Mouse (Mus musculus) stomach, postnatal 0 days (tissue): ENCODE data around the gene Ccrl2. TPM values are rescaled to one million over a fixed set of nuclear protein-coding genes. Genes with fewer than 3 reads are reported as not detected.
A peak's percentile ranks its signal among the peaks of the same experiment; 100 is the strongest.

ENCODE experiments used
- ATAC-seq: fragments of 200-750 bp; cut with Nextera tagmentation; 2 replicates; pipeline ENCODE4 v1.8.0; 2017; ENCODE audit not compliant: low FRiP score, low TSS enrichment
- DNase-seq: peaks from one replicate; pipeline ENCODE4 v3.0.0-alpha.2; 2016; ENCODE audit warnings: low spot score
- H3K27ac ChIP-seq: fragments of 300-500 bp; sonication (generic); replicated peaks from 2 replicates; pipeline ENCODE4 v1.5.1; 2014; ENCODE audit warnings: mild to moderate bottlenecking, control low read depth
- H3K27me3 ChIP-seq: fragments of 300-500 bp; sonication (generic); 2 replicates; pipeline ENCODE4 v1.6.1; 2014; ENCODE audit warnings: low read length; ENCODE audit not compliant: control insufficient read depth, insufficient read depth
- H3K36me3 ChIP-seq: fragments of 300-500 bp; sonication (generic); 2 replicates; pipeline ENCODE4 v1.6.1; 2014; ENCODE audit warnings: low read length, mixed read lengths; ENCODE audit not compliant: control insufficient read depth, insufficient read depth
- H3K4me1 ChIP-seq: fragments of 300-500 bp; sonication (generic); replicated peaks from 2 replicates; pipeline ENCODE4 v1.6.1; 2014; ENCODE audit warnings: antibody characterized with exemption; ENCODE audit not compliant: control insufficient read depth, insufficient read depth
- H3K4me2 ChIP-seq: fragments of 300-500 bp; sonication (generic); replicated peaks from 2 replicates; pipeline ENCODE4 v1.6.1; 2014; ENCODE audit warnings: low read depth, mild to moderate bottlenecking, control low read depth, moderate library complexity
- H3K4me3 ChIP-seq: fragments of 300-500 bp; sonication (generic); 2 replicates; pipeline ENCODE4 v1.5.1; 2014; ENCODE audit warnings: low read depth, low read length, control low read depth
- H3K9ac ChIP-seq: fragments of 300-500 bp; sonication (generic); 2 replicates; pipeline ENCODE4 v1.6.1; 2014; ENCODE audit warnings: mild to moderate bottlenecking, low read length, control low read depth, mixed read lengths
- H3K9me3 ChIP-seq: fragments of 300-500 bp; sonication (generic); 2 replicates; pipeline ENCODE4 v1.6.1; 2016; ENCODE audit warnings: low read length; ENCODE audit not compliant: control insufficient read depth
- CTCF ChIP-seq: IDR thresholded peaks from 2 replicates; pipeline ENCODE4 v1.5.1; 2016; ENCODE audit warnings: antibody characterized with exemption, low read depth, mild to moderate bottlenecking, moderate library complexity
- EP300 ChIP-seq: optimal IDR thresholded peaks from 2 replicates; pipeline ENCODE3; 2016; ENCODE audit warnings: antibody characterized with exemption
- WGBS: fragments of 180-500 bp; shearing (Covaris S2); extraction: QIAGEN DNeasy Blood & Tissue Kit; methylation state at CpG from one replicate; pipeline ENCODE4 v1.1.7; 2014; 5-methylcytosine and 5-hydroxymethylcytosine counted together
- polyA plus RNA-seq: library from polyadenylated mRNA; unstranded; fragments of >200 nt; fragmentation: Nextera tagmentation; extraction: Ambion mirVana; gene quantifications from 2 replicates; pipeline ENCODE4 v1.2.1, GENCODE M21; 2015

The Ccrl2 gene
- polyA plus RNA-seq, 1 experiment from 2014 or later, result 2.0 TPM

DNA sequence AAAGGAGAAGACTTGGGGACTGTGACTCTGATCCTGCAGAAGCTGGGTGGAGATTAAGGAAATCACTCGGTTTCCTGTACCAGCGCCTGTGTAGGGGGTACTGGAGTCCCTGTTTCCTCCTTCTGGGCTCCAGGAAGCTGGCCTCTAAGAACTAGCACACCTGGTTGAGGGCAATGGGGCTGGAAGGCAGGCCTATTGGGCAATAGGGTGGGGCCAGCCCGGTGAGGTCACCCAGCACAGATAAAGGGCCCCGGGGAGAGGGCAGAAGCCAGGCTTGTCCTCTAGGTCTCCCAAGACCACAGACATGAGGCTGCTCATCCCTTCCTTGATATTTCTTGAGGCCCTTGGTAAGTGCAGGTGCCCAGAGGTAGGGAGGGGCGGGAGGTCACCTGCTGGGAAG lies 38.3 kb downstream of the Ccrl2 start, which contains the start of gene Ltf:
Gene Ltf, plus strand, starts transcription at position 250 of the 400 bp plus-strand sequence.
- Histone ChIP-seq H3K4me1 (no peaks in the 10 kb centered on the region), H3K4me3 (no peak within 1 kb of the TSS), H3K4me2 (no peak within 1 kb of the TSS), H3K9ac (no peak within 1 kb of the TSS), H3K27ac (no peak within 1 kb of the TSS), H3K36me3 (no peaks in the 10 kb centered on the region), H3K9me3 (no peaks in the 10 kb centered on the region), H3K27me3 (no peaks in the 10 kb centered on the region)
- peak; percentile 69 for DNase-seq
- peak; percentile 94 for ATAC-seq
- 63% methylated on average over 5 of the region's 5 CpGs for WGBS
- TF ChIP-seq EP300, result no peak
- TF ChIP-seq CTCF, result no peak

DNA sequence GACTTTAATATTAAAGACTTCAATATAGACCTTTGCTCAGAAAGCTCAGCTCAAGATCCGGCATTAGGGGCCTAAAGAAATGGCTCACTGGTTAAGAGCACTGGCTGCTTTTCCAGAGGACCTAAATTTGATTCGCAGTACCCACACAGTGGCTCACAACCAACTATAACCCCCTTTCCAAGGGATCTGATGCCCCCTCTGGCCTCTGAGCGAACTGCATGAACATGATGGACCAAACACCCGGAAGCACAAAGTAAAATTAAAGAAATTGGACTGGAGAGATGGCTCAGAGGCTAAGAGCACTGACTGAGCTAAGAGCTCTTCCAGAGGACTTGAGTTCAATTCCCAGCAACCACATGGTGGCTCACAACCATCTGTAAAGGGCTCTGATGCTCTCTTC lies 41.7 kb downstream of the Ccrl2 start:
- Histone ChIP-seq H3K4me3 (no peak overlapping the region), H3K9me3 (no peaks in the 10 kb centered on the region), H3K4me2 (no peak overlapping the region), H3K36me3 (no peaks in the 10 kb centered on the region), H3K4me1 (no peaks in the 10 kb centered on the region), H3K9ac (no peak overlapping the region), H3K27ac (no peak overlapping the region), H3K27me3 (no peaks in the 10 kb centered on the region)
- peak; percentile 28 for TF ChIP-seq CTCF
- no peak for TF ChIP-seq EP300
- ATAC-seq, result no peak
- 84% methylated on average over 4 of the region's 4 CpGs for WGBS
- no peak for DNase-seq

DNA sequence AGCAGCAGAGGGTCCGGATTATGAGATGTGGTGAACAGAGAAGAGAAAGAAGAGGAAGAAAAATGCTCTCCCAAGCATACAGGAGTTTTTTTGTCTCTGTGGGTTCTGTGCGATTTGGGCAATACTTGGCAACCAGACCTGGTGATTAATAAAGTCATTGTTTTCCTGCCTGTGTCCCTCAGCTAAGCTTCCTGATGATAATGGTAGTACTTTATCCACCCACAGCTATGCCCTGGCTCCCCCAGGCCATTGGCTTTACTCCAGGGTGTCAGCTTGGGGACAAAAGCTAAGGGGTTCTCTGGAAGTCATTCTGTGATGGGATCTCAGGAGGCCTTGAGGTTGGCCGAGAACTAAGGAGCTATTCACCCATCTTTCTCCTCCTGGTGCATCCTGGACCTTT lies 45.3 kb downstream of the Ccrl2 start:
- no peak for DNase-seq
- H3K9me3 ChIP-seq, result no peaks in the 10 kb centered on the region
- H3K4me1 ChIP-seq, result no peaks in the 10 kb centered on the region
- H3K36me3 ChIP-seq, result no peaks in the 10 kb centered on the region
- 69% methylated on average over 3 of the region's 3 CpGs for WGBS
- H3K27me3 ChIP-seq, result no peaks in the 10 kb centered on the region
- H3K9ac ChIP-seq, result no peak overlapping the region
- H3K4me2 ChIP-seq, result no peak overlapping the region
- ATAC-seq, result no peak
- no peak overlapping the region for H3K27ac ChIP-seq
- no peak overlapping the region for H3K4me3 ChIP-seq
- no peak for TF ChIP-seq EP300
- TF ChIP-seq CTCF, result no peak

- Histone ChIP-seq H3K27ac (no peak overlapping the region), H3K27me3 (no peaks in the 10 kb centered on the region), H3K4me1 (no peaks in the 10 kb centered on the region), H3K4me2 (no peak overlapping the region), H3K36me3 (no peaks in the 10 kb centered on the region), H3K9me3 (no peaks in the 10 kb centered on the region), H3K9ac (no peak overlapping the region), H3K4me3 (no peak overlapping the region)
- DNase-seq (no peak), ATAC-seq (no peak)
- 71% methylated on average over 9 of the region's 9 CpGs for WGBS
- no peak for TF ChIP-seq CTCF
- TF ChIP-seq EP300, result no peak
Measured at GRCm38 (mm10) chr9:111011550-111011949, 45.8 kb downstream of the Ccrl2 start.

GRCm38 (mm10) chr9:111009763-111010162 lies 47.6 kb downstream of the Ccrl2 start:
- no peak overlapping the region for H3K4me3 ChIP-seq
- H3K36me3 ChIP-seq, result no peaks in the 10 kb centered on the region
- H3K9me3 ChIP-seq, result no peaks in the 10 kb centered on the region
- ATAC-seq (no peak), DNase-seq (no peak)
- H3K4me2 ChIP-seq, result no peak overlapping the region
- H3K27ac ChIP-seq, result no peak overlapping the region
- no peaks in the 10 kb centered on the region for H3K4me1 ChIP-seq
- H3K27me3 ChIP-seq, result no peaks in the 10 kb centered on the region
- TF ChIP-seq CTCF (no peak), EP300 (no peak)
- WGBS, result 52% methylated on average over 3 of the region's 3 CpGs
- H3K9ac ChIP-seq, result no peak overlapping the region

GRCm38 (mm10) chr9:111006544-111006943 lies 50.8 kb downstream of the Ccrl2 start:
- Histone ChIP-seq H3K27ac (no peak overlapping the region), H3K9ac (no peak overlapping the region), H3K4me2 (no peak overlapping the region), H3K27me3 (no peaks in the 10 kb centered on the region), H3K9me3 (no peaks in the 10 kb centered on the region), H3K4me1 (no peaks in the 10 kb centered on the region), H3K36me3 (no peaks in the 10 kb centered on the region), H3K4me3 (no peak overlapping the region)
- ATAC-seq (no peak), DNase-seq (no peak)
- 97% methylated on average over 2 of the region's 2 CpGs for WGBS
- TF ChIP-seq CTCF (no peak), EP300 (no peak)

Other genes starting within 250 kb of the Ccrl2 start
- gene Prss44, start 243.5 kb downstream of the Ccrl2 start, polyA plus RNA-seq, result not detected in 2 replicates
- 0.04 TPM in 1 of 2 replicates, not detected in the other for gene Prss43, start 230.8 kb downstream of the Ccrl2 start, polyA plus RNA-seq
- gene Prss45, start 222.9 kb downstream of the Ccrl2 start, polyA plus RNA-seq, result not detected in 2 replicates
- gene Prss46, start 213.0 kb downstream of the Ccrl2 start, polyA plus RNA-seq, result not detected in 2 replicates
- gene Prss50, start 199.6 kb downstream of the Ccrl2 start, polyA plus RNA-seq, result 0.10 and 0.18 TPM in 2 replicates
- 5.5 and 6.1 TPM in 2 replicates for gene Als2cl, start 177.6 kb downstream of the Ccrl2 start, polyA plus RNA-seq
- gene Tmie, start 177.4 kb downstream of the Ccrl2 start, polyA plus RNA-seq, result 1.5 and 1.6 TPM in 2 replicates
- gene Fam240a, start 140.7 kb downstream of the Ccrl2 start, polyA plus RNA-seq, result not detected in 2 replicates
- gene Tdgf1, start 111.4 kb downstream of the Ccrl2 start, polyA plus RNA-seq, result 0.07 TPM in 1 of 2 replicates, not detected in the other
- gene Lrrc2, start 106.0 kb downstream of the Ccrl2 start, polyA plus RNA-seq, result 0.07 and 0.08 TPM in 2 replicates
- gene Rtp3, start 66.9 kb downstream of the Ccrl2 start, polyA plus RNA-seq, result 0.11 TPM in 1 of 2 replicates, not detected in the other
- 76.3 and 95.6 TPM in 2 replicates for gene Ltf, start 38.2 kb downstream of the Ccrl2 start, polyA plus RNA-seq
- gene Lrrfip2, start 60.1 kb upstream of the Ccrl2 start, polyA plus RNA-seq, result 33.2 and 34.1 TPM in 2 replicates
- gene Mlh1, start 214.3 kb upstream of the Ccrl2 start, polyA plus RNA-seq, result 16.1 and 17.9 TPM in 2 replicates
- 7.7 and 8.0 TPM in 2 replicates for gene Epm2aip1, start 214.4 kb upstream of the Ccrl2 start, polyA plus RNA-seq